Mouse (Mus musculus): Measurements from ENCODE around the gene Ferd3l. TPM values are rescaled to one million over a fixed set of nuclear protein-coding genes. Genes with fewer than 3 reads are reported as not detected.
A peak's percentile ranks its signal among the peaks of the same experiment; 100 is the strongest.

Ferd3l gene
- polyA plus RNA-seq (2016; fragmentation: Nextera tagmentation; extraction: Ambion mirVana) = 2.3 and 2.6 TPM in 2 replicates

- peak within 1 kb of the TSS; percentile 46 for H3K4me3 ChIP-seq
- H3K9me3 ChIP-seq = no peaks in the 10 kb centered on the region
- DNase-seq (ENCODE audit: low spot score) = peak; percentile 18
- H3K27me3 ChIP-seq (ENCODE audit: insufficient read depth, poor library complexity, severe bottlenecking) = peaks cover 52% of the 10 kb centered on the region
- H3K4me1 ChIP-seq (replicated peaks) = peaks cover 24% of the 10 kb centered on the region
- under 1% methylated on average over 39 of the region's 39 CpGs for WGBS
- H3K36me3 ChIP-seq = no peaks in the 10 kb centered on the region
- peak within 1 kb of the TSS; percentile 25; the same call in 1 of the 2 replicates for H3K27ac ChIP-seq
These were observed at the start of gene Ferd3l for GRCm38 (mm10) chr12:33928331-33929192. Gene Ferd3l (plus strand): TSS chr12:33928425.

- Histone ChIP-seq H3K27me3 (ENCODE audit: insufficient read depth, poor library complexity, severe bottlenecking) (no peaks in the 10 kb centered on the region), H3K36me3 (no peaks in the 10 kb centered on the region), H3K4me1 (replicated peaks) (no peaks in the 10 kb centered on the region), H3K27ac (no peak overlapping the region), H3K9me3 (no peaks in the 10 kb centered on the region; the same call in 1 of the 2 replicates), H3K4me3 (no peak overlapping the region)
- 89% methylated on average over 2 of the region's 2 CpGs for WGBS
- no peak for DNase-seq (ENCODE audit: low spot score)
These were observed 34.3 kb upstream of the Ferd3l start for GRCm38 (mm10) chr12:33893956-33894355.

GRCm38 (mm10) chr12:33894621-33895020 is 33.6 kb upstream of the Ferd3l start:
- WGBS = 87% methylated on average over 1 of the region's 1 CpGs
- Histone ChIP-seq H3K4me3 (no peak overlapping the region), H3K4me1 (replicated peaks) (no peaks in the 10 kb centered on the region), H3K27ac (no peak overlapping the region), H3K27me3 (ENCODE audit: insufficient read depth, poor library complexity, severe bottlenecking) (no peaks in the 10 kb centered on the region), H3K9me3 (no peaks in the 10 kb centered on the region; the same call in 1 of the 2 replicates), H3K36me3 (no peaks in the 10 kb centered on the region)
- DNase-seq (ENCODE audit: low spot score) = no peak

- Histone ChIP-seq H3K27me3 (ENCODE audit: insufficient read depth, poor library complexity, severe bottlenecking) (peaks cover 52% of the 10 kb centered on the region), H3K9me3 (no peaks in the 10 kb centered on the region), H3K4me1 (replicated peaks) (peaks cover 24% of the 10 kb centered on the region), H3K36me3 (no peaks in the 10 kb centered on the region), H3K27ac (no peak overlapping the region), H3K4me3 (no peak overlapping the region)
- no peak for DNase-seq (ENCODE audit: low spot score)
- 7% methylated on average over 3 of the region's 3 CpGs for WGBS
These were observed 1.5 kb upstream of the Ferd3l start for GRCm38 (mm10) chr12:33926751-33927150.

- no peak overlapping the region for H3K27ac ChIP-seq
- H3K4me1 ChIP-seq (replicated peaks) = peaks cover 24% of the 10 kb centered on the region
- DNase-seq (ENCODE audit: low spot score) = peak; percentile 45
- H3K36me3 ChIP-seq = no peaks in the 10 kb centered on the region
- no peaks in the 10 kb centered on the region for H3K9me3 ChIP-seq
- peaks cover 52% of the 10 kb centered on the region for H3K27me3 ChIP-seq (ENCODE audit: insufficient read depth, poor library complexity, severe bottlenecking)
- H3K4me3 ChIP-seq = peak overlapping the region; percentile 46
- under 1% methylated on average over 15 of the region's 15 CpGs for WGBS
These were observed 709 bp upstream of the Ferd3l start for GRCm38 (mm10) chr12:33927334-33928098.

- no peak overlapping the region for H3K4me3 ChIP-seq
- H3K27me3 ChIP-seq (ENCODE audit: insufficient read depth, poor library complexity, severe bottlenecking) = peaks cover 52% of the 10 kb centered on the region
- no peak overlapping the region for H3K27ac ChIP-seq
- 5% methylated on average over 3 of the region's 3 CpGs for WGBS
- no peaks in the 10 kb centered on the region for H3K9me3 ChIP-seq
- peaks cover 21% of the 10 kb centered on the region for H3K4me1 ChIP-seq (replicated peaks)
- DNase-seq (ENCODE audit: low spot score) = no peak
- no peaks in the 10 kb centered on the region for H3K36me3 ChIP-seq
These were observed 24.6 kb downstream of the Ferd3l start for GRCm38 (mm10) chr12:33952843-33953242.

GRCm38 (mm10) chr12:33954931-33955565 is 26.8 kb downstream of the Ferd3l start:
- peak; percentile 5 for DNase-seq (ENCODE audit: low spot score)
- no peaks in the 10 kb centered on the region for H3K9me3 ChIP-seq
- H3K36me3 ChIP-seq = no peaks in the 10 kb centered on the region
- no peak overlapping the region for H3K4me3 ChIP-seq
- H3K4me1 ChIP-seq (replicated peaks) = peaks cover 31% of the 10 kb centered on the region
- H3K27me3 ChIP-seq (ENCODE audit: insufficient read depth, poor library complexity, severe bottlenecking) = peaks cover 74% of the 10 kb centered on the region
- H3K27ac ChIP-seq = no peak overlapping the region
- 9% methylated on average over 8 of the region's 8 CpGs for WGBS

- Histone ChIP-seq H3K4me3 (peak overlapping the region; percentile 68), H3K27ac (peak overlapping the region; percentile 77), H3K4me1 (replicated peaks) (peaks cover 31% of the 10 kb centered on the region), H3K36me3 (no peaks in the 10 kb centered on the region), H3K9me3 (no peaks in the 10 kb centered on the region), H3K27me3 (ENCODE audit: insufficient read depth, poor library complexity, severe bottlenecking) (peaks cover 81% of the 10 kb centered on the region)
- peak; percentile 80 for DNase-seq (ENCODE audit: low spot score)
- WGBS = 2% methylated on average over 28 of the region's 28 CpGs
These were observed 27.5 kb downstream of the Ferd3l start for GRCm38 (mm10) chr12:33955606-33956295.

- Histone ChIP-seq H3K27ac (peak overlapping the region; percentile 90), H3K4me3 (peak overlapping the region; percentile 68), H3K9me3 (no peaks in the 10 kb centered on the region), H3K27me3 (ENCODE audit: insufficient read depth, poor library complexity, severe bottlenecking) (peaks cover 90% of the 10 kb centered on the region), H3K4me1 (replicated peaks) (peaks cover 31% of the 10 kb centered on the region), H3K36me3 (no peaks in the 10 kb centered on the region)
- under 1% methylated on average over 42 of the region's 43 CpGs for WGBS
- DNase-seq (ENCODE audit: low spot score) = peak; percentile 63
These were observed 28.6 kb downstream of the Ferd3l start for GRCm38 (mm10) chr12:33956576-33957399.

- Histone ChIP-seq H3K36me3 (no peaks in the 10 kb centered on the region), H3K4me3 (peak within 1 kb of the TSS; percentile 68), H3K27ac (peak within 1 kb of the TSS; percentile 90), H3K27me3 (ENCODE audit: insufficient read depth, poor library complexity, severe bottlenecking) (peaks cover 98% of the 10 kb centered on the region), H3K4me1 (replicated peaks) (peaks cover 37% of the 10 kb centered on the region), H3K9me3 (no peaks in the 10 kb centered on the region)
- WGBS = under 1% methylated on average over 97 of the region's 105 CpGs
- peak; percentile 87 for DNase-seq (ENCODE audit: low spot score)
These were observed 29.4 kb downstream of the Ferd3l start, which contains the start of gene Twist1 for GRCm38 (mm10) chr12:33957400-33958240. Gene Twist1 (plus strand): TSS chr12:33957671.
